Mouse (Mus musculus) stomach, postnatal 0 days (tissue): ENCODE measurements around the gene Gm26920. TPM values are rescaled to one million over a fixed set of nuclear protein-coding genes. Genes with fewer than 3 reads are reported as not detected.

Source experiments
- ATAC-seq: fragments of 200-750 bp; cut with Nextera tagmentation; 2 replicates; pipeline ENCODE4 v1.8.0; 2017; ENCODE audit not compliant: low FRiP score, low TSS enrichment
- DNase-seq: peaks from one replicate; pipeline ENCODE4 v3.0.0-alpha.2; 2016; ENCODE audit warnings: low spot score
- H3K27ac ChIP-seq: fragments of 300-500 bp; sonication (generic); replicated peaks from 2 replicates; pipeline ENCODE4 v1.5.1; 2014; ENCODE audit warnings: mild to moderate bottlenecking, control low read depth
- H3K27me3 ChIP-seq: fragments of 300-500 bp; sonication (generic); 2 replicates; pipeline ENCODE4 v1.6.1; 2014; ENCODE audit warnings: low read length; ENCODE audit not compliant: control insufficient read depth, insufficient read depth
- H3K36me3 ChIP-seq: fragments of 300-500 bp; sonication (generic); 2 replicates; pipeline ENCODE4 v1.6.1; 2014; ENCODE audit warnings: low read length, mixed read lengths; ENCODE audit not compliant: control insufficient read depth, insufficient read depth
- H3K4me1 ChIP-seq: fragments of 300-500 bp; sonication (generic); replicated peaks from 2 replicates; pipeline ENCODE4 v1.6.1; 2014; ENCODE audit warnings: antibody characterized with exemption; ENCODE audit not compliant: control insufficient read depth, insufficient read depth
- H3K4me2 ChIP-seq: fragments of 300-500 bp; sonication (generic); replicated peaks from 2 replicates; pipeline ENCODE4 v1.6.1; 2014; ENCODE audit warnings: low read depth, mild to moderate bottlenecking, control low read depth, moderate library complexity
- H3K4me3 ChIP-seq: fragments of 300-500 bp; sonication (generic); 2 replicates; pipeline ENCODE4 v1.5.1; 2014; ENCODE audit warnings: low read depth, low read length, control low read depth
- H3K9ac ChIP-seq: fragments of 300-500 bp; sonication (generic); 2 replicates; pipeline ENCODE4 v1.6.1; 2014; ENCODE audit warnings: mild to moderate bottlenecking, low read length, control low read depth, mixed read lengths
- H3K9me3 ChIP-seq: fragments of 300-500 bp; sonication (generic); 2 replicates; pipeline ENCODE4 v1.6.1; 2016; ENCODE audit warnings: low read length; ENCODE audit not compliant: control insufficient read depth
- CTCF ChIP-seq: IDR thresholded peaks from 2 replicates; pipeline ENCODE4 v1.5.1; 2016; ENCODE audit warnings: antibody characterized with exemption, low read depth, mild to moderate bottlenecking, moderate library complexity
- EP300 ChIP-seq: optimal IDR thresholded peaks from 2 replicates; pipeline ENCODE3; 2016; ENCODE audit warnings: antibody characterized with exemption
- WGBS: fragments of 180-500 bp; shearing (Covaris S2); extraction: QIAGEN DNeasy Blood & Tissue Kit; methylation state at CpG from one replicate; pipeline ENCODE4 v1.1.7; 2014; 5-methylcytosine and 5-hydroxymethylcytosine counted together
- polyA plus RNA-seq: library from polyadenylated mRNA; unstranded; fragments of >200 nt; fragmentation: Nextera tagmentation; extraction: Ambion mirVana; gene quantifications from 2 replicates; pipeline ENCODE4 v1.2.1, GENCODE M21; 2015

Gene Gm26920
- polyA plus RNA-seq, 1 experiment from 2014 or later, result 0.36 TPM

DNA sequence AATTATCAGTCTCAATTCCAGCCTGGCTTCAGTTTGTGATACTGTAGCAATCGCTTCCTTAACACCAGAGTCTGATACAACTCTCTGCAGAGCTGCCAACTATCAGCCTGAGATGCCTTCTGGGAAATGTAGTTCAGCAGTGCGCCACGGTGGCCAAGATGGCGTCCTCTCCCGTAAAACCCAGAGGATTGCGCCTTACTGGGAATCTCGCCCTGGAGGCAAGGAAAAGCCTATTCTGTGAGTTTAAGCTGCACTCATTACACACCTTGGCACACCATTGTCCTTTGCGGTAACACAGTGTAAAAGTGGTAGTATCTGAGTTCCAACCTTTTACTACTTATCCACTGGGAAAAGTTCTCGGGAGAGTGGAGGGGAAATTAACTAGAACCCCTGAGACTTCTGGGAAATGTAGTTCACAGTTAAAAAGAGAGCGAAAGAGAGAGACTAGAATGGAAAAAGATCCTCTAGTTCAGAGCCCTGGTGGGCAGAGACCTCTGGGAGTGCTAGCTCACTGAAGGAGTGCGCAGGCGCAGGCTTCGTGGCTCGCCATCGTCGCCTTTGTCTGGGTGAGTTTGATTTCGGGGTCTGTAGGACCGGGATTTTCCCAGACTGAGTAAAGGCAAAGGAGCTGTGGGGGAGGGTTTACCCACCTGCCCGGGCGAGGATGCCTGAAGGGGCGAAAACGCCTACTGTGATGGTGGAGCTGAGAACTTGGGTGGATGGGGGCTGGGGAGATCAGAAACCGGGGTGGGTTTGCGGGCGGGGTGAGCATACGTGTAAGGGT, 4.6 kb upstream of the Gm26920 start, which contains the start of gene Zfp260:
TSS of gene Zfp260 (plus strand) at position 132 of the 784 bp plus-strand sequence.
- DNase-seq (peak; percentile 88), ATAC-seq (peak; percentile 82)
- Histone ChIP-seq H3K4me1 (peaks cover 4% of the 10 kb centered on the region; the same call in 1 of the 2 replicates), H3K4me3 (peak within 1 kb of the TSS; percentile 76), H3K27me3 (no peaks in the 10 kb centered on the region), H3K36me3 (peaks cover 7% of the 10 kb centered on the region), H3K9me3 (no peaks in the 10 kb centered on the region), H3K27ac (peak within 1 kb of the TSS; percentile 95), H3K4me2 (peak within 1 kb of the TSS; percentile 60), H3K9ac (peak within 1 kb of the TSS; percentile 73)
- TF ChIP-seq EP300 (no peak), CTCF (peak; percentile 44)
- WGBS, result 1% methylated on average over 26 of the region's 26 CpGs

DNA sequence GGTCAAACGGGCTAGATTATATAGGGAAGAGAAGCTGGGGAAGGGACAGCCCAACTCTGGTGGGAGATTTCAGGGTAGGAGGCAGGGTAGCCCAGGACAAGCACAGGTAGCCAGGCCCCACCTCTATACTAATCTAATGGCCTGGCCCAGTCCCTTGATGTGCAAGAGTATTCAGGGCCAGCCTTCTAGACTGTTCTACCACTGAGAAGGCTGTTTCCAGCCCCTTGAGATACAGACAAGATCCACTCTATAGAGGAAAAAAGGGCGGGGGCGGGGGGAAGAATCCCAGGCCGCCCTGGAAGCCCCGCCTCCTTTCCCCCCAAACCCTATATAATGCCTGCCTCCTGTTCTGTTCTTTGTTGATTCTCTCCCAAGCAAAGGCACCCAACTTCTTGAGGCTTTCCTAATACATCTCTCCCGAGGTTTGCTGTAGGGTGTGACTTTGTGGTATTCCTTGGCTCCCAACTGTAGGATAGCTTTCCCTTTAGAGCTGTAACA, 3.8 kb upstream of the Gm26920 start:
- DNase-seq, result no peak
- peak overlapping the region; percentile 76 for H3K4me3 ChIP-seq
- ATAC-seq, result no peak
- H3K27ac ChIP-seq, result no peak overlapping the region; the same call in 1 of the 2 replicates
- WGBS, result 67% methylated on average over 6 of the region's 6 CpGs
- peak overlapping the region; percentile 73 for H3K9ac ChIP-seq
- peaks cover 7% of the 10 kb centered on the region for H3K4me1 ChIP-seq
- no peak for TF ChIP-seq CTCF
- no peak for TF ChIP-seq EP300
- H3K4me2 ChIP-seq, result peak overlapping the region; percentile 60
- H3K27me3 ChIP-seq, result no peaks in the 10 kb centered on the region
- H3K36me3 ChIP-seq, result peaks cover 1% of the 10 kb centered on the region; the same call in 1 of the 2 replicates
- H3K9me3 ChIP-seq, result no peaks in the 10 kb centered on the region

DNA sequence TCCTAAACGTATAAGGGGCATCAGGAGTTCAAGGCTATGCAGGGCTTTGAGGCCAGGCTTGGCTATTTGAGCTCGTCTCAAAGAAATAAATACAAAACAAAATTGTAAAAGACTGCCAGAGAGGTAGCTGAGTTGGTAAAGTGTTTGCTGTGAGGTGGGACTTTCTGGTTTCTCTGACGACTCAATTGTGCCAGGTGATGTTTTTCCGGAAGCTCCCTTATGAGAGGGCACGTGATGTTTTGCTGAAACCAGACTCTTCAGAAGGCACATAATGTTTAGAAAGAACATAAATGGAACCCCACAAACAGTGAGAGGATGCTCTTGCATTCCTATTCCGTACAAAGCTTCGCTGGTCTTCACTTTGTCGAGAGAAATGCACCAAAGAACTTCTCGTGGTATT, 2.5 kb upstream of the Gm26920 start:
- Histone ChIP-seq H3K4me3 (no peak overlapping the region), H3K4me1 (peaks cover 7% of the 10 kb centered on the region), H3K4me2 (no peak overlapping the region), H3K9ac (no peak overlapping the region), H3K36me3 (no peaks in the 10 kb centered on the region), H3K27ac (no peak overlapping the region), H3K9me3 (no peaks in the 10 kb centered on the region), H3K27me3 (no peaks in the 10 kb centered on the region)
- 83% methylated on average over 9 of the region's 9 CpGs for WGBS
- no peak for DNase-seq
- TF ChIP-seq CTCF (no peak), EP300 (no peak)
- no peak for ATAC-seq

DNA sequence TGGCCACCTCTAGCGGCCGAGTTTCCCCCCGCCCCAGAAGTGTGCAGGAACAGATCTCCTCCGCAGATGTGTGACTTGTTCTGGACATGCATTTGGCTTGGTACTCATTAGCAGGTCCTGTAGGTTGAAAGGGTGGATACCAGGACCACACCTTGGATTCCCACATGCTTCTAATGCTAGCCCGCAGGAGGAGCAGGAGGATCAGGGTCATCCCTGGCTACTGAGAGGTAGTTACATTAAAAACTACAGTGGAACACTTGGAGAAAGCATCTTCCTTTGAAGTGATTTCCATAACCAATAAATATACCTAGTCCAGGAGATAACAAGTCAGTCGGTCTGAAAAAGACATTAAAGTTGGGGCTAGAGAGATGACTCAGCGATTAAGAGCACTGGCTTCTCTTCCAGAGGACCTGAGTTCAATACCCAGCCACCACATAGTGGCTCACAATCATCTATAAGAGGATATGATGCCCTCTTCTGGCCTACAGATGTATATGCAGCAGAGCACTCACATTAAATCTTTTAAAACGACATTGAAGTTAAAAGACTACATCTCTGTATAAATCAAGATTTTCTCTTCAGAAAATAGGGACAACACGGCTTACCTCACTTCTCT, 868 bp upstream of the Gm26920 start:
- TF ChIP-seq CTCF (peak; percentile 77), EP300 (no peak)
- H3K27ac ChIP-seq, result no peak overlapping the region
- no peak for DNase-seq
- peak overlapping the region; percentile 23; the same call in 1 of the 2 replicates for H3K9ac ChIP-seq
- no peak for ATAC-seq
- H3K4me1 ChIP-seq, result peaks cover 7% of the 10 kb centered on the region
- H3K9me3 ChIP-seq, result no peaks in the 10 kb centered on the region
- peak overlapping the region; percentile 60 for H3K4me3 ChIP-seq
- peak overlapping the region; percentile 62 for H3K4me2 ChIP-seq
- WGBS, result 4% methylated on average over 9 of the region's 9 CpGs
- H3K36me3 ChIP-seq, result no peaks in the 10 kb centered on the region
- H3K27me3 ChIP-seq, result no peaks in the 10 kb centered on the region

DNA sequence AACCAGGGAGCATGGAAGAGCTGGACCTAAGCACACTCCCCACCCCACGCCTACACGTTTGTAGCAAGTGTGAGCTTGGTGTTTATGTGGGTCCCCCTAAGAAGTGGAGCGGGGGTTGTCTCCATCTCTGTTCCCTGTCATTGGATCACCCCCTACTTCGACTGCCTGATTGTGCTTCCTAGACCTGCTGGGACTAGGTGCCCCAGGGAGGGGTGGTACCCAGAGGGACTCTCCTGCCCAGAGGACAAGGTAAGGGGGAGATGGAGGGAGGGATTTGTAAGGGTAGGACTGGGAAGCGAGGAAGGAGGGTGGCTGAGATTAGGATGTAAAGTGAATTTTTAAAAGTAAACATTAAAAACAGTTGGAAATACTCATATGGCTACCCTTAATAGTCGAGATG, 805 bp downstream of the Gm26920 start:
- 11% methylated on average over 6 of the region's 6 CpGs for WGBS
- H3K27me3 ChIP-seq, result no peaks in the 10 kb centered on the region

More for the DNA sequence above, 805 bp downstream of the Gm26920 start:
- H3K4me3 ChIP-seq, result peak overlapping the region; percentile 60
- peaks cover 7% of the 10 kb centered on the region for H3K4me1 ChIP-seq
- TF ChIP-seq EP300, result no peak
- no peak for TF ChIP-seq CTCF
- peaks cover 2% of the 10 kb centered on the region; the same call in 1 of the 2 replicates for H3K36me3 ChIP-seq
- H3K27ac ChIP-seq, result no peak overlapping the region
- H3K9me3 ChIP-seq, result no peaks in the 10 kb centered on the region
- H3K9ac ChIP-seq, result peak overlapping the region; percentile 67; the same call in 1 of the 2 replicates
- ATAC-seq (no peak), DNase-seq (no peak)
- peak overlapping the region; percentile 68 for H3K4me2 ChIP-seq
